Mouse (Mus musculus) right cerebral cortex, postnatal 25 days (tissue): Measurements from ENCODE around the gene Hist2h3b.

Experiments
- DNase-seq: peaks from one replicate; pipeline ENCODE4 v3.0.0; 2022

Hist2h3b gene

DNA sequence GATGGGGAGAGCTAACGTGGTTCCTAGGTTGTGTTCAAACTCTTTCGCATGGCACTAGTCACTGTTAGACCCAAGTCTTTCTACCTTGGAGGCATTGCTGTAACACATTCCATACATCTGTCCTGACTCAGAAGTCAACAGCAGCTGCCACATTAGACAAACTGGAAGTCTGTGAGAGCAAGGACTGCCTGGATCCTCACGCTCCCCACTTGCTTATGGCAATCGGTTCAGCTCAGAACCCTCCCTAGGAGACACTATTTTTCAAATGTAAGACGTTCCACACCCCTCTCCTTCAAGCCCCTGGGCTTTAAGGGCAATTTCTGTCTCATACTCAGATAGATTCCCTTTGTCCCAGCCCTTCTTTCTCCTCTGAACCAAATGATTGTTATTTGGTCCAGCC is 33.6 kb downstream of the Hist2h3b start:
- no peak for DNase-seq

- no peak for DNase-seq
Measured at GRCm38 (mm10) chr3:96306506-96306905, 38.1 kb downstream of the Hist2h3b start.

DNA sequence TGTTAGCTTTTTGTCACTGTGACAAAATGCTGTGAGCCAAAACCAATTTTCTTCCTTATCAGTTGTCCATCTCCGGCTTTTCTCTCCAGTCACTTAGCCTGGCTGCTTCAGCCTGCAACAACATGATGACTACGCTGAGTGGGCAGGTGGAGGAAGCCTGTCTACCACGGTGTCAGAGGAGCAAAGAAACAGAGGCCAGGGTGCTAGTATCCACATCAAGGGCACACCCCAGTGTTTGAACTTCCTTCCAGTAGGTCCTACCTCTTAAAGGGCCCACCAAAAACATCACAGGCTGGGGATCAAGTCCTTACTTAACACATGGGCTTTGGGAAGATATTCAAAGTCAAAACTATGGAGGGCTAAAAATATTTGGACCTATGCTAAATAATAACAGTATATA is 41.0 kb downstream of the Hist2h3b start:
- DNase-seq, result no peak

DNA sequence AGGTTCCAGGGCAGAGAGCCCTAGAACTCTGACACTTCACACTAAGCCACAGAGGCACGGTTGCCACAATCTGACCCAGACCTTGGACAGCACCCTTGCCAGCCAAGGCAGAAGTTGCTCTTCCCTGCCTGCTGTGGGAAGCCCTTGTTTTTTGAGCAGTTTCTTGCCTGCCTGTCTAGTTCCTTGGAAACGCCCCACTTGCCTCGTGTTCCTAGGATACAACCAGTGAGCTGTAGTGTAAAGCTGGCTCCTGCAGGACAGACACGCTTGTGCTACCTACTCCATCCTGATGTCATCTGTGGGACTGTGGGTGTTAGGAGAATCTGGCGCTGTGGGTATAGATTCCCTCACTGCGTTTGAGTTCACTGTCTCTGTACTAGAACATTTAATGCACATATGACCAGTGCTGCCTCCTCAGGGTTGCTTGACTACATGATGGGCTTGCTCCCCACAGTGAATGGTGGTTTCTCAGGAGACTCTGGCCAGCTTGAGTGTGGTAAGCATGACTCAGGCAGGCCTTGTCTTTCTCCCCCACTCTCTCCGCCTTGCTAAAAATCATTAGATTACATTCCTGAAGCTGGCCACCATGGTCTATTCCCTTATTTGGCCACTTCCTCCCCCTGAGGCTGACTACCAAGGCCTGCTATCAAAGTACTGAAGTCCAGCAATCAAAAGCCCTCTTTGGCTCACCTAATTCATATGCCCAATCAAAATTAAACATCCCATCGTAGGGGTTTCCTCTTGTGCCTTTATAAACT is 44.1 kb downstream of the Hist2h3b start:
- DNase-seq, result no peak
